Mouse (Mus musculus) kidney, adult 2 months (tissue): Measurements from ENCODE around the gene Hace1. TPM values are rescaled to one million over a fixed set of nuclear protein-coding genes. Genes with fewer than 3 reads are reported as not detected.

Experiments
- DNase-seq: peaks from one replicate; pipeline ENCODE4 v3.0.0; 2021
- H3K27ac ChIP-seq: fragments of 200-500 bp; 2 replicates; pipeline ENCODE4 v1.5.1; 2012; ENCODE audit warnings: low read depth, low read length, control low read depth, inconsistent platforms; ENCODE audit not compliant: insufficient read depth
- H3K27me3 ChIP-seq: fragments of 200-500 bp; replicated peaks from 2 replicates; pipeline ENCODE4 v1.6.1; 2012; ENCODE audit warnings: mild to moderate bottlenecking, moderate library complexity, low read length, inconsistent platforms; ENCODE audit not compliant: control insufficient read depth, insufficient read depth
- H3K36me3 ChIP-seq: fragments of 200-500 bp; 2 replicates; pipeline ENCODE4 v1.6.1; 2012; ENCODE audit warnings: mild to moderate bottlenecking, moderate library complexity, low read length, inconsistent platforms; ENCODE audit not compliant: control insufficient read depth, insufficient read depth
- H3K4me1 ChIP-seq: fragments of 200-500 bp; 2 replicates; pipeline ENCODE4 v1.6.1; 2011; ENCODE audit warnings: low read length; ENCODE audit not compliant: control insufficient read depth, insufficient read depth
- H3K4me3 ChIP-seq: fragments of 200-500 bp; 2 replicates; pipeline ENCODE4 v1.5.1; 2011; ENCODE audit warnings: mild to moderate bottlenecking, low read depth, low read length, control low read depth; ENCODE audit not compliant: insufficient read depth
- CTCF ChIP-seq: fragments of 200-500 bp; conservative IDR thresholded peaks from 2 replicates; pipeline ENCODE4 v1.5.1; 2011; ENCODE audit warnings: low read depth, mild to moderate bottlenecking, control low read depth, low read length, moderate library complexity, mixed read lengths; ENCODE audit not compliant: insufficient read depth, insufficient read length
- POLR2A ChIP-seq: fragments of 200-500 bp; IDR thresholded peaks from one replicate; pipeline ENCODE4 v1.6.1; 2011; ENCODE audit warnings: low read depth, low read length, control low read depth
- WGBS: fragments of 180-500 bp; shearing (Covaris S2); methylation state at CpG from one replicate; pipeline ENCODE4 v1.1.7; 2018; 5-methylcytosine and 5-hydroxymethylcytosine counted together
- polyA plus RNA-seq: library from polyadenylated mRNA; depleted of rRNA; stranded (reverse); fragments of >200 nt; gene quantifications from 2 replicates; pipeline ENCODE4 v1.2.3, GENCODE M21; 2012; rRNA removed

Gene Hace1
- polyA plus RNA-seq, 1 experiment, result 4.2 TPM

GRCm38 (mm10) chr10:45695522-45695921 lies 117.9 kb downstream of the Hace1 start:
- Histone ChIP-seq H3K4me3 (no peak overlapping the region), H3K27me3 (no peaks in the 10 kb centered on the region), H3K4me1 (no peaks in the 10 kb centered on the region), H3K27ac (no peak overlapping the region), H3K36me3 (no peaks in the 10 kb centered on the region)
- 100% methylated on average over 1 of the region's 1 CpGs for WGBS
- TF ChIP-seq CTCF, result no peak
- TF ChIP-seq POLR2A, result no peak
- no peak for DNase-seq

- 84% methylated on average over 3 of the region's 3 CpGs for WGBS
- no peaks in the 10 kb centered on the region for H3K36me3 ChIP-seq
- no peaks in the 10 kb centered on the region for H3K27me3 ChIP-seq
- peak overlapping the region; percentile 83; the same call in 1 of the 2 replicates for H3K27ac ChIP-seq
- no peak for TF ChIP-seq POLR2A
- TF ChIP-seq CTCF, result no peak
- peak; percentile 34 for DNase-seq
- H3K4me3 ChIP-seq, result no peak overlapping the region
- no peaks in the 10 kb centered on the region for H3K4me1 ChIP-seq
These were observed 121.3 kb downstream of the Hace1 start for GRCm38 (mm10) chr10:45698930-45699329.

- no peak overlapping the region for H3K27ac ChIP-seq
- no peak for DNase-seq
- no peaks in the 10 kb centered on the region for H3K27me3 ChIP-seq
- TF ChIP-seq POLR2A, result no peak
- no peak for TF ChIP-seq CTCF
- no peaks in the 10 kb centered on the region for H3K36me3 ChIP-seq
- no peaks in the 10 kb centered on the region for H3K4me1 ChIP-seq
- no peak overlapping the region for H3K4me3 ChIP-seq
- WGBS, result 65% methylated on average over 2 of the region's 2 CpGs
These were observed 129.2 kb downstream of the Hace1 start for GRCm38 (mm10) chr10:45706849-45707248.

DNA sequence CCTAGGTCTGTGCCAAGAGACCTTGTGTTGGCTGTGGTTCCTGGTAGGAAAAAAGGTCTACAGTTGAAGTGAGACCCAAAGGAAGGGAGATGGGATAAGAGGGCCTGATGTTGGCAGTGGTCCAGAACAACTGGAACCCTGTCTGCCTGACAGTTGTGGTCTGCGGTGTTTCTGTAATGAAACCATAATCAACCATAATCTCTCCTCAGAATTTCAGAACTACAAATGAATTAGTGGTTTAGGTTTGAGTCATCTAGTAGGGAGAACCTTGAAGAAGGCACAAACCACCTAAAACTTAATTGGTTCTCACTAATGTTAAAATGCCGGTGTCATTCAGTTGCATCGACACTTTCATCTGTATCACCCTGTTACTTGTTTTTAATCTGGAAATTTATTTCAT lies 133.2 kb downstream of the Hace1 start:
- Histone ChIP-seq H3K27ac (no peak overlapping the region), H3K4me1 (no peaks in the 10 kb centered on the region), H3K4me3 (no peak overlapping the region), H3K36me3 (no peaks in the 10 kb centered on the region), H3K27me3 (no peaks in the 10 kb centered on the region)
- DNase-seq, result no peak
- 89% methylated on average over 3 of the region's 3 CpGs for WGBS
- TF ChIP-seq CTCF, result no peak

DNA sequence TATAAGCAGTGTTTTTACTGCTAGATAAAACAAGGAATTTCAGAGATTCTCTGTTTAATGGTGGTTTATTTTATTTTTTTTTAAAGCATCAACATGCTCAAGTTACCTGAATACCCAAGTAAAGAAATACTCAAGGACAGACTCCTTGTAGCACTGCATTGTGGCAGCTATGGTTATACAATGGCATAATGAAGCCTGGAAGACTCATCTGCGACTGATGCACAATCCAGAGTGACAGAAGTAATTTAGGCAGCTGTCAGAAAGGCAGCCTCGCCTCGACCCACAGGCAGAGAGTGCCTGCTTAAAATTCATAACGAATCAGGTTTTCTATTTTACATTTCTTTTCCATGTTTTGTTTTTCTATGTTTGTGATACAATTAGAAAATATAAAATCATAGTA lies 133.7 kb downstream of the Hace1 start:
- Histone ChIP-seq H3K36me3 (no peaks in the 10 kb centered on the region), H3K4me3 (no peak overlapping the region), H3K27ac (no peak overlapping the region), H3K4me1 (no peaks in the 10 kb centered on the region), H3K27me3 (no peaks in the 10 kb centered on the region)
- WGBS, result 77% methylated on average over 4 of the region's 4 CpGs
- DNase-seq, result no peak
- TF ChIP-seq CTCF (no peak), POLR2A (no peak)

Other genes with a start within 250 kb of the Hace1 start
- 0.07 and 0.34 TPM in 2 replicates for gene Bves, start 242.1 kb upstream of the Hace1 start, polyA plus RNA-seq
- 0.01 TPM in 1 of 2 replicates, not detected in the other for gene Lin28b, start 91.4 kb upstream of the Hace1 start, polyA plus RNA-seq